Mouse (Mus musculus) midbrain, embryonic 13.5 days (tissue): ENCODE results near the gene Gcnt2. TPM values are rescaled to one million over a fixed set of nuclear protein-coding genes. Genes with fewer than 3 reads are reported as not detected.
A peak's percentile ranks its signal among the peaks of the same experiment; 100 is the strongest.
"Not testable (repeated sequence)": the region's sequence is repeated elsewhere in the genome, so short reads cannot be mapped to it uniquely, and the experiment has no call there.

Source experiments
- ATAC-seq: fragments of 200-750 bp; cut with Nextera tagmentation; 2 replicates; pipeline ENCODE4 v1.8.0; 2017; ENCODE audit warnings: mild to moderate bottlenecking, moderate TSS enrichment, moderate library complexity
- H3K27ac ChIP-seq: fragments of 300-500 bp; sonication (generic); 2 replicates; pipeline ENCODE4 v1.5.1; 2015; ENCODE audit warnings: inconsistent platforms, mild to moderate bottlenecking, moderate library complexity
- H3K27me3 ChIP-seq: fragments of 300-500 bp; sonication (generic); 2 replicates; pipeline ENCODE4 v1.6.1; 2015; ENCODE audit warnings: mild to moderate bottlenecking, inconsistent platforms
- H3K36me3 ChIP-seq: fragments of 300-500 bp; sonication (generic); 2 replicates; pipeline ENCODE4 v1.6.1; 2015; ENCODE audit warnings: mild to moderate bottlenecking, inconsistent platforms
- H3K4me1 ChIP-seq: fragments of 300-500 bp; sonication (generic); replicated peaks from 2 replicates; pipeline ENCODE4 v1.6.1; 2015; ENCODE audit warnings: inconsistent platforms
- H3K4me2 ChIP-seq: fragments of 300-500 bp; sonication (generic); replicated peaks from 2 replicates; pipeline ENCODE4 v1.6.1; 2015; ENCODE audit warnings: moderate library complexity, mild to moderate bottlenecking, inconsistent platforms
- H3K4me3 ChIP-seq: fragments of 300-500 bp; sonication (generic); replicated peaks from 2 replicates; pipeline ENCODE4 v1.5.1; 2015; ENCODE audit warnings: mild to moderate bottlenecking, inconsistent platforms
- H3K9ac ChIP-seq: fragments of 300-500 bp; sonication (generic); replicated peaks from 2 replicates; pipeline ENCODE4 v1.6.1; 2015; ENCODE audit warnings: mild to moderate bottlenecking, inconsistent platforms
- H3K9me3 ChIP-seq: fragments of 300-500 bp; sonication (generic); 2 replicates; pipeline ENCODE4 v1.6.1; 2016; ENCODE audit warnings: mild to moderate bottlenecking, inconsistent platforms
- WGBS: fragments of 180-500 bp; shearing (Covaris S2); methylation state at CpG from one replicate; pipeline ENCODE4 v1.1.7; 2015; 5-methylcytosine and 5-hydroxymethylcytosine counted together
- polyA plus RNA-seq: library from polyadenylated mRNA; unstranded; fragments of >200 nt; fragmentation: Nextera tagmentation; extraction: Ambion mirVana; gene quantifications from 2 replicates; pipeline ENCODE4 v1.2.1, GENCODE M21; 2015

Gene Gcnt2
- polyA plus RNA-seq, 1 experiment from 2014 or later = 3.6 TPM

GRCm38 (mm10) chr13:40911951-40912350, 52.4 kb downstream of the Gcnt2 start:
- no peaks in the 10 kb centered on the region for H3K9me3 ChIP-seq
- no peaks in the 10 kb centered on the region for H3K27me3 ChIP-seq
- no peak overlapping the region for H3K4me2 ChIP-seq
- no peak for ATAC-seq
- H3K4me1 ChIP-seq = peaks cover 10% of the 10 kb centered on the region
- 88% methylated on average over 6 of the region's 6 CpGs for WGBS
- H3K27ac ChIP-seq = no peak overlapping the region
- H3K9ac ChIP-seq = no peak overlapping the region
- no peak overlapping the region for H3K4me3 ChIP-seq
- no peaks in the 10 kb centered on the region for H3K36me3 ChIP-seq

- Histone ChIP-seq H3K4me3 (no peak overlapping the region), H3K27ac (no peak overlapping the region), H3K9me3 (no peaks in the 10 kb centered on the region), H3K4me2 (no peak overlapping the region), H3K4me1 (peaks cover 22% of the 10 kb centered on the region), H3K9ac (no peak overlapping the region), H3K27me3 (peaks cover 5% of the 10 kb centered on the region; the same call in 1 of the 2 replicates), H3K36me3 (no peaks in the 10 kb centered on the region)
- WGBS = 94% methylated on average over 14 of the region's 14 CpGs
- ATAC-seq = no peak
Measured at GRCm38 (mm10) chr13:40913395-40914018, 54.0 kb downstream of the Gcnt2 start.

- WGBS = 83% methylated on average over 4 of the region's 4 CpGs
- H3K27ac ChIP-seq = no peak overlapping the region
Measured at GRCm38 (mm10) chr13:40914053-40914585, 54.6 kb downstream of the Gcnt2 start.

GRCm38 (mm10) chr13:40916321-40917160, 57.0 kb downstream of the Gcnt2 start:
- Histone ChIP-seq H3K4me2 (peak overlapping the region; percentile 89), H3K27me3 (peaks cover 12% of the 10 kb centered on the region; the same call in 1 of the 2 replicates), H3K9ac (no peak overlapping the region), H3K4me1 (peaks cover 22% of the 10 kb centered on the region), H3K27ac (no peak overlapping the region), H3K4me3 (peak overlapping the region; percentile 51), H3K9me3 (no peaks in the 10 kb centered on the region), H3K36me3 (no peaks in the 10 kb centered on the region)
- WGBS = 7% methylated on average over 21 of the region's 21 CpGs
- ATAC-seq = peak; percentile 21; the same call in 1 of the 2 replicates

More at GRCm38 (mm10) chr13:40914053-40914585, 54.6 kb downstream of the Gcnt2 start:
- ATAC-seq = no peak
- H3K27me3 ChIP-seq = peaks cover 12% of the 10 kb centered on the region; the same call in 1 of the 2 replicates
- H3K4me2 ChIP-seq = no peak overlapping the region
- no peak overlapping the region for H3K4me3 ChIP-seq
- no peaks in the 10 kb centered on the region for H3K9me3 ChIP-seq
- peaks cover 22% of the 10 kb centered on the region for H3K4me1 ChIP-seq
- H3K36me3 ChIP-seq = no peaks in the 10 kb centered on the region
- H3K9ac ChIP-seq = no peak overlapping the region

- Histone ChIP-seq H3K9me3 (no peaks in the 10 kb centered on the region), H3K4me3 (peak overlapping the region; percentile 51), H3K4me2 (peak overlapping the region; percentile 89), H3K36me3 (no peaks in the 10 kb centered on the region), H3K9ac (peak overlapping the region; percentile 66), H3K27me3 (peaks cover 12% of the 10 kb centered on the region; the same call in 1 of the 2 replicates), H3K27ac (no peak overlapping the region), H3K4me1 (peaks cover 22% of the 10 kb centered on the region)
- peak; percentile 87 for ATAC-seq
- WGBS = under 1% methylated on average over 38 of the region's 38 CpGs
Measured at GRCm38 (mm10) chr13:40917161-40918091, 57.9 kb downstream of the Gcnt2 start.

- WGBS = 78% methylated on average over 8 of the region's 8 CpGs
- Histone ChIP-seq H3K9me3 (no peaks in the 10 kb centered on the region), H3K36me3 (no peaks in the 10 kb centered on the region), H3K4me2 (no peak overlapping the region), H3K4me1 (peaks cover 17% of the 10 kb centered on the region), H3K27ac (no peak overlapping the region), H3K9ac (no peak overlapping the region), H3K4me3 (no peak overlapping the region), H3K27me3 (peaks cover 12% of the 10 kb centered on the region; the same call in 1 of the 2 replicates)
- ATAC-seq = no peak
Measured at GRCm38 (mm10) chr13:40921326-40922059, 61.9 kb downstream of the Gcnt2 start.

GRCm38 (mm10) chr13:40922311-40922877, 62.8 kb downstream of the Gcnt2 start:
- H3K27me3 ChIP-seq = peaks cover 12% of the 10 kb centered on the region; the same call in 1 of the 2 replicates
- H3K36me3 ChIP-seq = no peaks in the 10 kb centered on the region
- no peak overlapping the region for H3K27ac ChIP-seq
- WGBS = 84% methylated on average over 11 of the region's 11 CpGs
- ATAC-seq = no peak
- no peak overlapping the region for H3K9ac ChIP-seq
- no peak overlapping the region for H3K4me3 ChIP-seq
- peaks cover 10% of the 10 kb centered on the region for H3K4me1 ChIP-seq
- no peak overlapping the region for H3K4me2 ChIP-seq
- H3K9me3 ChIP-seq = no peaks in the 10 kb centered on the region

GRCm38 (mm10) chr13:40923756-40924315, 64.3 kb downstream of the Gcnt2 start:
- Histone ChIP-seq H3K9ac (no peak overlapping the region), H3K36me3 (no peaks in the 10 kb centered on the region), H3K4me2 (no peak overlapping the region), H3K4me1 (no peaks in the 10 kb centered on the region), H3K4me3 (no peak overlapping the region), H3K27ac (no peak overlapping the region), H3K9me3 (no peaks in the 10 kb centered on the region), H3K27me3 (peaks cover 4% of the 10 kb centered on the region; the same call in 1 of the 2 replicates)
- ATAC-seq = no peak
- WGBS = 83% methylated on average over 4 of the region's 4 CpGs

GRCm38 (mm10) chr13:40928192-40928898, 68.8 kb downstream of the Gcnt2 start:
- H3K4me2 ChIP-seq = no peak overlapping the region
- H3K27me3 ChIP-seq = no peaks in the 10 kb centered on the region
- H3K36me3 ChIP-seq = no peaks in the 10 kb centered on the region
- H3K9me3 ChIP-seq = no peaks in the 10 kb centered on the region
- no peak overlapping the region for H3K4me3 ChIP-seq
- H3K27ac ChIP-seq = no peak overlapping the region
- no peak for ATAC-seq
- no peaks in the 10 kb centered on the region for H3K4me1 ChIP-seq
- no peak overlapping the region for H3K9ac ChIP-seq
- 88% methylated on average over 9 of the region's 9 CpGs for WGBS

GRCm38 (mm10) chr13:40931871-40932270, 72.3 kb downstream of the Gcnt2 start:
- WGBS = no CpG with 5 or more reads among the region's 2 CpGs
- ATAC-seq = peak; percentile 65

More at GRCm38 (mm10) chr13:40931871-40932270, 72.3 kb downstream of the Gcnt2 start:
- H3K9me3 ChIP-seq, H3K36me3 ChIP-seq, H3K4me3 ChIP-seq, H3K27me3 ChIP-seq, H3K4me1 ChIP-seq, H3K4me2 ChIP-seq, H3K9ac ChIP-seq, H3K27ac ChIP-seq: not testable (repeated sequence)
